Mouse (Mus musculus) A20 (cell line): ENCODE results near the gene 2810408A11Rik.

Experiments used
- DNase-seq: peaks from one replicate; pipeline ENCODE4 v3.0.0-alpha.2; 2011; ENCODE audit warnings: low read depth, low spot score

The 2810408A11Rik gene

DNA sequence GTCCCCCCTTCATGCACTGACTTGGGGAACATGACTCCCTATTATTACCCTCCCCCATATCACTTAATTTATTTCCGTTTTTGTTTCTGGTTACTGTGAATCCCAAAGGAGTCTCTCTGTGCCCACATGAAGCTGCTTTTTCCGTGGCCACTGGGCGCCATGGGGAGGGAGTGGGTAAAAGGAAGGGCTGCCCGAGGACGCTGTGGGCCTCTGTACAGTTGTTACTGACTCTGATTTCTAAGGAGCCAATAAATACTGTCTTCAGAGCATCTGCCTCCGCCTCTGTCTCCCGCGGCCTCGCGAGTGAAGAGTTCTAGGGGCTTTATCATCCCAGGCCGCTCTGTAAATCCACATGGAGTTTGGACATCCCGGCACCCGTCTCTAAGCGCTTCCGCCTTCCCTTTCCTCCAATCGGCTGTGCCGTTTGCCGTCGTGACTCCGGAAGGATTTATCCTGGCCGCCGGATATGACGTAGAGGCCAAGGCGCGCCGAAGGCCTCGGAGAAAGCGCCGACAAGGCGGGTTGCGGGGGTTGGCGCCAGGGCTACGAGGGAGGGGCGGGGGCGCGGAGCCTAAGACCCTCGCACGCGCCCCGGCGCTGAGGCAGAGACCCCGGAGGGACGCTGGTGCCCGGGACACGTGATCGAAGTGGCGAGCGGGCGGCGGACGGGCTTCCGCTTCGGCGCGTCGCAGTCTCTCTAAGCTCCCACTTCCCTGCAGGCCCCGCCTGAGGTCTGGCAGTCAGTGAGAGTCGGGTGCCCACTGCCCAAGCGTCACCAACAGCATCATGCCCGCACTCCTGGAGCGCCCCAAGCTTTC lies 13.0 kb upstream of the 2810408A11Rik start, which contains the start of gene Gps2:
Gene Gps2 (plus strand): TSS at position 335 of the 818 bp plus-strand sequence.
- peak; percentile 95 for DNase-seq

DNA sequence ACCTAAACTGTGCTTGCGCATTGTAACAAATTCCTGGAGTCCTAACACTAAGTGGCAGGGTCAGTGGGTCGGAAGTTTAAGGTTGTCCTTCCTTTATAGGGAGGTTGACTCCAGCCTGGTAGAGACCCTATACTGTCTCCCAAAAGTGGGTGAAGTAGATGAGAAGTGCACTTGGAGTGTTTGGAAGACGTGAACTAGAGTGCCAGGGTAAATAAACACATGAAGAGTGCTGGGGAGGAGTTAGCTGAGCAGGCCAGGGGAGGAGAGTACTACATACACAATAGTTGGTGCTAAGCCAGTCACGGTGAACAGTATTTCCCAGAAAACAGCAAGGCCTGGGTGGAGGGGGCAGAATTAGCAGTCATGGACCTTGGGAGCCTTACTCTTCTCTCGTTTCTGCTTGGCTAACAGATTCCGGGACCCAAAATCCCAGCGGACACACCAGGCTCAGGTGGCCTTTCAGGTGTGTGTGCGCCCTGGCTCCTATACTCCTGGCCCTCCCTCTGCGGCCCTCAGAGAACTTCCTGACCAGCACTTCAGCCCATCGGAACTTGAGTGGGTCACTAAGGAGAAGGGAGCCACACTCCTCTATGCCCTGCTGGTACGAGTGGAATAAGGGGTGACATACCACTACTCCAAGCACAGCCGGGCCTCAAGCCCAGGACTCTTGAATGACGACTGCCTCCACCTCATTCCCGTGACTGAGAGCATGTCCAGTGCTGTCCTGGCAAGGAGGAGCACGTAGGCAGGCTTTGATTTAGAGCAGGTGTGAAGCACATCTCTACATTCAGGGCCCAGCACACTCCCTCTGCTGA lies 12.1 kb upstream of the 2810408A11Rik start:
- no peak for DNase-seq

DNA sequence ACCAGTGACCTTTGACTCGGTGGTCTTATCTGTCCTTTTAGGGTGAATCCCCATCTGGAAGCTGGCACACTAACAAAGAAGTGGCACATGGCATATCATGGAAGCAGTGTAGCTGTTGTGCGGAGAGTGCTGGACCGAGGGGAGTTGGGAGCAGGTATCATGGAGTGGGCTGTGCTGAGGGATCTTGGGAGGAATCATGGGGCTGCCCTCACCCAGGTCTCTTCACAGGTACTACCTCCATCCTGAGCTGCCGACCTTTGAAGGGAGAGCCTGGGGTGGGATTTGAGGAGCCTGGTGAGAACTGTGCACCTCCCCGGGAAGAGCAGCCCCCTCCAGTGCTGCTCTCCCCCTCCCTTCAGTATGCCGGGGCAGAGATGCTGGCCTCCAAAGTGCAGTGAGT lies 10.9 kb upstream of the 2810408A11Rik start:
- DNase-seq, result no peak

DNA sequence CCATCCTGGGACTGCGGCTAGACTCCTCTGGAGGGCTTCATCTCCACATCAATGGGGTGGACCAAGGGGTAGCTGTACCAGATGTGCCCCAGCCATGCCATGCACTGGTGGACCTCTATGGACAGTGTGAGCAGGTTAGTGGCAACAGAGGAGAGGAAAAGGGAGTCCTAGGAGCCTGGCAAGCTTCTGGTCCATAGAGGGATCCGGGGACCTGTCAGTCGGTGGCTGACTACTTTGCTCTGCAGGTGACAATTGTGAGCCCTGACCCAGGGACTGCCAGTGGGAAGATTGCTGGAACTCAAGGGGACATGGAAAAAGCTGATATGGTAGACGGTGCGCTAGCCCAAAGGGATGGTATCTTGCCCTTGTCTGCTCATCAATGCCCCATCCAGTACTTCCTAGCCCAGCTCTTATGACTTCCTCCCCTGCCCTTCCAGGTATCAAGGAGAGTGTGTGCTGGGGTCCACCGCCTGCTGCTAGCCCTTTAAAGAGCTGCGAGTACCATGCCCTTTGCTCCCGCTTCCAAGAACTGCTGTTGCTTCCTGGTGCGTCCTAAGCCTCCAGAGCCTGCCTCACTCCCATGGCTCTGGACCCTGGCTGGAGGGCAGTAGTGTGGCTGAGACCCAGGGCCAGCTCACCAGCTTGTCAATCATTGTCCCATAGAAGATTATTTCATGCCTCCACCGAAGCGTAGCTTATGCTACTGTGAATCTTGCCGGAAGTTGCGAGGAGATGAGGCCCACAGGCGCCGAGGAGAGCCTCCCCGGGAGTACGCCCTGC lies 10.2 kb upstream of the 2810408A11Rik start:
- DNase-seq, result no peak

DNA sequence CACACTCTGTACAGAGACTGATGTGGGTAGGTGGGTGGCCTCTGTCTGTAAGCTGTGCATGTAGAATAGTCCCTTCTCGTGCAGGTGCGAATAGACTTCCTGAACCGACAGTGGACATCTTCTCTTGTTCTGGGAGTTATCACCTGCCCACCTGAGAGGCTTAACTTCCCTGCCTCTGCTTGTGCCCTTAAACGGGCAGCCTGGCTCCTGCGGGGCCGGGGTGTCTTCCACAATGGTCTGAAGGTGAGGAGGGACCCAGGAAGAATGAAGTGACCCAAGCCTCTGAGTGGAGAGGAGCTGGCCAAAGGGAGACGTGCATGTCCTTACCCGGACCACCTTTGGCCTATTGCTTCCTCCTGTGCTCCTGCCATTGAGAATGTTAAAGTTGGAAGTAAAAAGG lies 9.4 kb upstream of the 2810408A11Rik start:
- no peak for DNase-seq

DNA sequence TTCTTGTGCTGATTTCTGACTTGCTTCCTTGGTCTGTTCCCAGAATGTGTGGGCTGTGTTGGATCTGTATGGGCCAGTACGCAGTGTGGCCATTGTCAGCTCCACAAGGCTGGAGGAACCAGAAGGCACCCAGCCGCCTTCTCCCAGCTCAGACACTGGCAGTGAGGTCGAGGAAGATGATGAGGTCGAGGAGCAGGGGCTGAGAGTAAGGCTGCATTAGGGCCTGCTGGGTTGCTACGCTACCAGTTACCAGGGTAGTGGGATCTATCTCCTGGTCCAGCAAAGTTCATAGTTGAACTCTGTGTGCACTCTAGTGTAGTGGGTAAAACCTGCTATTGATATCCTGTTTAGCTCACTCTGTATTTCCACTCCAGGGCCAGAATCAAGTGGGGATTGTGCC lies 8.4 kb upstream of the 2810408A11Rik start:
- DNase-seq, result no peak

DNA sequence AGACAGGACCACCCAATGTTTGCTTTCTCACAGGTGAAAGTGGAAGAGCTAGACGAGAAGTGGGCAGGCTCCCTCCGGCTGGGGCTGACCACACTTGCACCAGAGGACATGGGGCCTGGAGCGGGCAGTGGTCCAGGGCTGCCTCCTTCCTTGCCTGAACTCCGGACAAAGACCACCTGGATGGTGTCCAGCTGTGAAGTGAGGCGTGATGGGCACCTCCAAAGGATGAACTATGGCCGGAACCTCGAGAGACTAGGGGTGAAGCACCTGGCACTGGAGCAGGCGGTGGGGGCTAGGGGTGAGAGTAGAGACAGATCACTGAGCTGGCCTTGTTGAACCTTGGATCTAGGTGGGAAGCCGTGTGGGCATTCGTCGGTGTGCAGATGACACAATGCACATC lies 7.9 kb upstream of the 2810408A11Rik start:
- DNase-seq, result no peak

DNA sequence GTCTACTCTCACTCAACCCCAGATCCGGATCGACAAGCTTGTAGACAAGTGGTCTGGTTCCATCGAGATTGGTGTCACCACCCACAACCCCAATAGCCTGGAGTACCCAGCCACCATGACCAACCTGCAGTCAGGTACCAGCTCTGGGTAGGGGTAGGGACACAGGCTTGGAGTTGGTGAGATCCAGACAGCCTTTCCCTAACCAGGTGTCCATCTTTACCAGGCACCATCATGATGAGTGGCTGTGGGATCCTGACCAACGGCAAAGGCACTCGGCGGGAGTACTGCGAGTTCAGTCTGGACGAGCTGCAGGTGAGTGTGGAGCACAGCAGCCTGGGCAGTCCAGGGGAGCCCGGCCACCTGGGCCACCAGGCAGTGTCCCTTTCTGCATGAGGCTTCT lies 3.5 kb upstream of the 2810408A11Rik start:
- no peak for DNase-seq

DNA sequence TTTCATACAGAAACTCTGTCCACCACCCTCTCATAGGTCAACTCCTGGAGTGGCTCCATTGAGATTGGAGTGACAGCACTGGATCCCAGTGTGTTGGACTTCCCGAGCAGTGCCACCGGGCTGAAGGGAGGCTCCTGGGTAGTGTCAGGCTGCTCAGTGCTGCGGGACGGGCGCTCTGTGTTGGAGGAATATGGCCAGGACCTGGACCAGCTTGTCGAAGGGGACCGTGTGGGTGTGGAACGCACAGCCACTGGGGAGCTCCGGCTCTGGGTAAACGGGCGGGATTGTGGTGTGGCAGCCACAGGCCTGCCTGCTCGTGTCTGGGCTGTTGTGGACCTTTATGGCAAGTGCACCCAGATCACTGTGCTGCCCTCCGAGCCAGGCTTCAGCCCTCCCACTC lies 2.2 kb upstream of the 2810408A11Rik start:
- no peak for DNase-seq

DNA sequence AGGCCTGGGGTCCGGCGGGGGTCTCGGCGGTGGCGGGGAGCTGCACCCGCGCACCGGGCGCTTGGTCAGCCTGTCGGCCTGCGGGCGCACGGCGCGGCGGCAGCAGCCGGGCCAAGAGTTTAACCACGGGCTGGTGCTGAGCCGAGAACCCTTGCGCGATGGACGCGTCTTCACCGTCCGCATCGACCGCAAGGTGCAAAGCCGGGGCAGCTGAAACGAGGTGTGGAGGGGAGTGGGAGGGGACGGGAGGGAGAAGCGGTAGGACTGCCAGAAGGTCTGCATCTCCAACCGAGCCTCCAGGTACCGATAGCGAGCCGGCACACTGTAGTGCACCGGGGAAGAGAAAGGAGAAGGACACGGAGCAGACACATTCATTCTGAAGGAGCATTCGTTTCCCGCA lies 1.2 kb upstream of the 2810408A11Rik start:
- peak; percentile 51 for DNase-seq

DNA sequence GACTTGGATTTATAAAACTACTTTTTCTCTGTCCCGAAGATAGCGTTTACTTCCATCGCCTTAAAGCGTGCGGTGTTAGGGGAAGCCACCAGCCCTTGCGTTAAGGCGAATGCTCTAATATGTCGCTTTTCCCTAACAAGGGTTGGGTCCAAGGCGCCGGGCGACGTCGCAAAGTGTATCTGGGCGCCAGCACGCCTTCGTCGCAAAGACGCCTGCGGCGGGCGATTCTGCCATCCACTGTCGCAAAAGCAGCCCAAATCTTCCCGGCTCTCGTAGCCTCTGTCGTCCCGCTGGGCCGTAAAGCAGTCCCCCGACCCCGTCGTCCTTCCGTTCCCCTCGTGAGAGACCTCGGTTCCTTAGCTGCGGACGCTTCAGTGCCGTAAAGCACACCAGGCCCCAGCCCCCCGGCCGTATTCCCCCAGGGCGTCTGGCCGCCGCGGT lies 639 bp upstream of the 2810408A11Rik start:
- DNase-seq, result peak; percentile 98

DNA sequence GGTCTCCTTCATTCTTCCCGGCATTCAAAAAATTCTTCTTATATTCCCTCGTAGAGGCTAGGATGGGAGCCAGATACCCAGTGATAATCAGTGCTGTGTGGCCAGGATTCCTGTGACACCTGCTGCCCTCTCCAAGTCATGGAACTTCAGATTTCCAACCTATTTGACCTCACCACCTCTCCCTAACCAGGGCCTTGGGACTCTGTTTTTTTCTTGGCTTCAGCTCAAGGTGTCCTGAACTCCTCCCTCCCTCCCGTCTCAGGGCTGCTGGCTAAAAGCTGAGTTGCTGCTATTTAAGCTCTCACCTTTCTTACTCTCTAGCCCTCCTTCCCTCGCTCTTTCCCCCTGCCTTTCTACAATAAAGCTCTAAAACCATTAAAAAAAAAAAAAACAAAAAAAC lies 917 bp downstream of the 2810408A11Rik start:
- no peak for DNase-seq

DNA sequence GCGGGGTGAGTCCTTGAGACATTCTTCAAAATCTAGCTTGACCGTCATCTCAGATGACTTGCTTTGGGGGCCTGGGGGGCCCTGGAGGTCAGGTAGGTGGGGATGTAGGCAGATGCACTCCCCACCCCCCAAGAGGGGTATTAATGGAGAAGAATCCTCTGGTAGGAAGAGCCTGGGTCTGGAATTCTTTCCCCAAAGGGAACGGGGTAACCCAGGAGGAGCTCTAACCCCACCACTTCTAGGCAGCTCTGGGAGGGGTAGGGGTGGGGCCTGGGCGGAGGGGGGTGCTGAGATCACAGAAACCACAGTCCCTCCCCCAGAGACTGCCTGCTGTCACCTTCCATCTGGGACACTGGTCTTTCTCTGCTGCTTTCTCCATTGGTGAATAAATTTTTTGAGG lies 5.5 kb downstream of the 2810408A11Rik start, which contains the start of gene Acap1:
Gene Acap1 (minus strand): TSS at position 249 of the 400 bp plus-strand sequence.
- DNase-seq, result peak; percentile 77

DNA sequence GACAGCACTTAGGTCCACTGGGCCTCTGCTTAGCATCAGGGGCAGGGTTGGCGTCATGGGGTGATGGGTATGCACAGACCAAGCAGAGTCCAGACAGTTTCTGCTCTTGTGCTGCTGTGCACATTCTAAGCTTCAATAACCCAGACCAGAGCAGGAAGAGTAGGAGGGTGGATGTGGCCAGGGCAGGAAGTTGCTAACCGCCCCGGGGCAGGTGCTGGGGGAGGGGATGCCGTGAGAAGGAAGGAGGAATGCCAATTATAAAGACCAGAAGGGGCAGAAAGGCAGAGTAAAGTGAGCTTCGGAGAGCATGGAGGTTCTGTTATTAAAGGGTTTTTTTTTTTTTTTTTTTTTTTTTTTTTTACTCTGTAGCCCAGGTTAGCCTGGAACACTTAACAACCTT lies 6.1 kb downstream of the 2810408A11Rik start:
- DNase-seq, result peak; percentile 73

DNA sequence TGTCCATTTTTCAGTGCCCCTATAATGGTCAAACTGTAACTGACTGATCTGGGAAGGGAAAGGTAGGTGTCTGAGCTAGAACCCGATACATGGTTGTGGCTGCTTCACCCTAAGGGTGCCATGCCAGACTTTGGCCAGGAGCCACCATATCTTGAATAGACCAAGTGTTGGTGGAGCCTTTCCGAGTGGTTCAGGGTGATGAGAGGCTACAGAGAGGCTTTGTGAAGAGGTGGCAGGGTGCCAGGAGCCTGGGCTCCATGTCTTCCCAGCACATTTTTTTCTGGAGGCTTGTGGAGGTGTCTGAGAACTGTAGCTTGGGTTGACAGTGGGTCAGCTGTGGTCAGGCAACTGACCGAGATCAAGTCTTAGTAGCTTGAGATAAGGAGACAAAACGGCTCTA lies 9.3 kb downstream of the 2810408A11Rik start:
- no peak for DNase-seq

DNA sequence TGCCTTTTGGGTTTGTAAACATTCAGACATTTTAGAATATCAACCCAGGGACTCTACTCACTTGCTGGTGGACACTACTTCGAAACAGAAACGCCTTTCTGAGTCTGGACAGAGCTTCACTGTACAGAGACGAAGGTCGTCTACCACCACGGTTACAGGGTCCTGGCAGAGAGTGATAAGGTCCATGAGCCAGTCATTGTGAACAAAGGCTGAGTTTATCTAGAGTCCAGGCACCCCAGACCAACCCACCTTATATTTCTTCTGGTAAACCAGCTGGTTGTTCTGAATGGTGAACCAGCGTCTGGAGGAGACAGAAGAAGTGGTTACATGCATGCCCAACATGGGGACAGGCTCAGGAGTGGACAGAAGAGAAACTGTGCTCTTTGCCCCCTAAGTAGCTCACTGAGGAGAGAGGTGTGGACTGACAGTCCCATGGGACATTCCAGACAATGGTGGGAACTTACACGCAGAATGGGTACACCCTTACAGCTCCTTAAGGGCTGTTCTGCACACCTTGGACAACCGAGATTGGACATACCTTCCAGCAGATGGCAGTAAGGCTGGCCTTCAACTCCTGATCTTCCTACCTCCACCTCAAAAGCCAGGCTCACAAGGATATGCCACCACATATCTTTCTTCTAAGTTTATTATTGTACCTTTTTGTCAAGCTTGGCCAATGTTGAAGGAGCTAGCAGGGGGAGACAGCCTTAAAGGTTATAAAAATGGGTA lies 13.7 kb downstream of the 2810408A11Rik start:
- peak; percentile 27 for DNase-seq

DNA sequence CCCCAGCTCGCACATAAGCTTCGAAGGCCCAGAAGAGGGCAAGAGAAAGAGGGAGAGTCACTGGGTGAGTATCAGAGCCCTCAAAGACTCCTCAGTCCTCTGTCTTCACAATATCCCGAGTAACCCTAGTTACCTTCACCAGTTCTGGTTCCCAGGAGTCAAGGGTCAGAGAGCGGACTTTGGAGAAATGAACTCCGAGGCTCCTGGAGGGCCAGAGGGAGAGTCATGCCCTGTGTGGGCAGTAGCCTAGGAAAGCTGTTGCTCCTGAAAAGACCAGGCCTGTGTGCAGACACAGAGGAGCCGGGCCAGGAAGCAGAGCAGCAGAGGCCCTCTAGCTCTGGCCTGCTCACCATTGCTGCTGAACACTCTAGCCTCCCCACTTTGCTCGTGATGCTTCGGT lies 16.1 kb downstream of the 2810408A11Rik start:
- no peak for DNase-seq

DNA sequence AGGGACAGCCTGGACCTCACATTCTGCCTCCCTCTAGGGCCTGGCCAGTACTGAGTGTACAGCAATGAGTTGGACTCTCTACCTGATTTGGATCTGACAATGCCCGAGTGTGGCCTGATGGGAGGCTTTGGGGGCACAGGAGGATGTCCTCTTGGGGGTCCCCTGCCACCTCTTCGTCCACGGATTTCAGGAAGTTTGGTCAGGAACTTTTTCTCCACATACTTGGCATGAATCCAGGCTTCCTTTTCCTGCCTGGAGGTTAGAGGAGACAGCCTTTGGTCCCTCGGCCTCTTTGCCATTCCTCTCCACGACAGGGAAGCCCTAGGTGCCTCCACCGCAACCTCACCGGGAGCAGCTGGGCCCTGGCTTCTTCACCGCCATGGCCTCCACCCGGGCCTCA lies 16.5 kb downstream of the 2810408A11Rik start:
- DNase-seq, result no peak

DNA sequence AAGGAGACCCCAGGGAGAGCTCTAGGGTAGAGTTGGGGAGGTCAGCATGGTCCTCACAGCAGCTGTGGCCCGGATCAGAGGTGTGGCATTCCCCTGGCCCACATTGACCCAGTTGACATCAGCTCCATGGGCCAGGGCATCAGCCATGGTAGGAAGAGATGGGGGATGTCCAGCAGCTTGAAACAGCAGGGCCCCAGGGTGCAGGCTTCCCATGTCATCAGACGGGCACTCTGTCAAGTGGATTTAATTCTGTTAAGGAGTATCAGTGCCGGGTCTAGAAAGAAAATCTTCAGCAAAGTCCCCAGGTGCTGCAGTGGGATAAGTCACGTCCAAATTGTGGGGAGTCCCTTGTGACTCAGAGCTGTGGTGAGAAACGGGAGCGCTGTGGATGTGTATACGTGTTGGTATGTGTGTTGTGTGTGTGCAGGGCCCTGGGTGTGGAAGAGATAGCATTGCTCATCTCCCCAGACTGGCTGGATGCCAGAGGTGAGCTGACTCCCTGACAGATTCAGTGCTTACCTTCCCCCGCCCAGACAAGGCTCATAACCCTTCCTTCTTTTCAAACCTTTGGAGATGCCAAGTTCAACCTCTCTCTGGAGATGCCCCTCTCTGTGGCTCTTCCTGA lies 17.1 kb downstream of the 2810408A11Rik start:
- no peak for DNase-seq

DNA sequence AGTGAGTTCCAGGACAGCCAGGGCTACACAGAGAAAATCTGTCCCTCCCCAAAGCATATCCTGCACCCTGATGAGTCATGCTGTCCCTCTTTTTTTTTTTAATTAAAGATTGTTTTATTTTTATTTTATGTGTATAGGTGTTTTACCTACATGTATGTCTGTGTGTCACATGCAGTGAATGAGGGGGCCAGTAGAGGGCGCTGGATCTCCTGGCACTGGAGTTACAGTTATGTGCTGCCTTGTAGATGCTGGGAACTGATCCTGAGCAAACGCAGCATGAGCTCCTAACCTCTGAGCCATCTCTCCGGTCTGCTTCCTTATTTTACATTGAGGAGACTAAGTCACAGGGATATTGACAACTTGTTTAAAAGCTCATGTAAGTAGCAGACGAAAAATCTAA lies 17.7 kb downstream of the 2810408A11Rik start:
- DNase-seq, result peak; percentile 65
